Mouse (Mus musculus) olfactory bulb, adult 2 months (tissue): ENCODE data around the gene Slc25a29.

Experiments
- CTCF ChIP-seq: fragments of 200-500 bp; IDR thresholded peaks from 2 replicates; pipeline ENCODE4 v1.5.1; 2012; ENCODE audit warnings: low read depth, mild to moderate bottlenecking, low read length, moderate library complexity; ENCODE audit not compliant: insufficient read depth
- POLR2A ChIP-seq: fragments of 200-500 bp; IDR thresholded peaks from 2 replicates; pipeline ENCODE4 v1.6.1; 2012; ENCODE audit warnings: mild to moderate bottlenecking, low read depth, low read length, moderate library complexity; ENCODE audit not compliant: insufficient read depth

DNA sequence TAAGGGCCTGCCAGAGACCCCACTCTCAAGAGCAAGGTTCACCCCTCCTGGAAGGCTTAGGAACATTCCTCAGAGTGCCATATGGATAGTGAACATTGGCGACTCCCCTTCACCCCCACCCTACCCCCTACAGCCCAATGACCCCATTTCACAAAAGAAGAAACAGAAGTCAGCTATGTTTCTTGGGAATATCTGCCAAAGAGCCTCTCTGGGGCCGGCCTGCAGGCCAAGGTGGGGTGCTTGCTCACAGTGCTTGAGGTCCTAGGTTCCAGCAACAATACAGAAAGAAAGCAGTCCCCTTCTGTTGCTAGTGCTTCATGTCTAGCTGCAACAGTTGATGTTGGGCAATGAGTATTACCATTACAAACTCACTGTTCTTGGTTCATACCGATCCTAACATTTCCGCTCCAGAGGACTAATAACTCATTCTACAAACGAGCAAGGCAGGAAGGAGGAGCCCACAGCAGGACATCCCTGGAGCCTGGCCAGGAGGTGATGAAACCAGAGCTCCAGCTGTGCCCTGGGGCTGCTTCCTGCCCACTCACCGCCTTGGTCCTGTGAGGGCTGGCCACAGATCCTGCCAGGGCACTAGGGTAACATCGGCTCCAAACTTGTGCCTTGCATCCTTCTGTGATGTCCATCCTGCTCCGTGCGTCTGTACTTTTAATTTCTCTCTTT lies 3.6 kb downstream of the Slc25a29 start:
- no peak for TF ChIP-seq CTCF
- TF ChIP-seq POLR2A = no peak
